Mouse (Mus musculus) left cerebral cortex, postnatal 25 days (tissue): ENCODE measurements at regions not wholly inside any gene's neighbourhood (a gene's known extent, or its start where the extent isn't known, plus 50 kb on each side); places are given as distances from the start of the nearest gene placed in this dataset.

Source experiments
- DNase-seq, 2 experiments: peaks; one replicate each; pipeline ENCODE4 v3.0.0; 2022; ENCODE audit warnings: low spot score in 2 of 2, mixed read lengths in 1 of 2
- intact Hi-C: fragments of 180-260 bp; cut with DNase I; formaldehyde crosslinking; loops from one replicate; pipeline ENCODE4 v1.15.1; 2025

DNA sequence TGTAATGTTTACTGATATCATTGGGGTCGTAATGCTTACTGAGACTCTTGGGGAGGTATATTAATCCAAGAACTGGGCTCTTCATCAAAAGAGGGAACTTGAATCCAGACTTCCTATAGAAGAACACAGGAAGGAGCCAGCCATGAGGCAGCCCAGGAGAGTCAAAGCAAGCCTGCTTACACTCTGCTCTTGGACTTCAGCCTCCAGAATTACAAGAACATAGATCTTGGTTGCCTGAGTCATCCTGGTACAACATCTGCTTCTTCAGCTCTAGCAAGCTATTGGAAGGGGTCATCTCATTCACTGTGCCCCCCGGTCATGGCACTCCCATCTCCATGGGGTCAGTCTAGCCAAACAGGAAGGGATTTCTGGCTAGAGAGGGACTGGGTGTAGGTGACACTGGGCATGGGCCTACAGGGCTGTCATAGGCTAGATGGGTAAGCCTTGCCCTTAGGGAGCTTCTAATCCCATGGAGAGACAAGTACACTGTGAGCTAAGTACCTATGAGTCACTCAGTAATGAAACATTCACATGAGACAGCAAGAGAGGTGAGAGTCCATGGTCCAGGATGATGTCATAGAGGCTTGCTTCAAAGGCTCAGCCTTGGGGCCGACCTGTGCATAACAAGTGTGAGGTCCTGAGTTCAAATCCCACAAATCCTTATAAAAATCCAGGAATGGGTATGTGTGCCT is 217.1 kb downstream of the 4933412E24Rik start:
- intact Hi-C loops = no loop called here
- no peak for DNase-seq

DNA sequence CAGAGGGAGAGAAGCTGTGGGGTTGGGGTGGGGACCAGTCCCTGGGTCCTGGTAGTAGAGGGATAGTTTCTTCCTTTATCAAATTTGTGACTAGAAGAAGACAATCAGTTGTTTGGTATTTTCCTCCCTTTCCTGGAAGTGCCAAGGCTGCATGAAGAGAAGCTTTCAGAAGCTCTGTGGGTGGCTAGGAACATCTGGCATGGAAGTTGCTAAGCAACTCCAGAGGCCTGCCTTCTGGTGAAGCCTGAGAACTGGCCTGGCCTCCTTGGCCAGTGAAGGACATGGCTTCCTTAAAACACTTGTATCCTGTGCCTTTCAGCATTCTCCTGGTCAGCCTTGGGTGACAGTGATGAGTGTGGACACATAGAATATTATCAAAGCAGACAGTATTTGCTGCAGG is 217.9 kb downstream of the 4933412E24Rik start:
- peak in 1 of 2 experiments; percentile 54 for DNase-seq
- intact Hi-C loops = no loop called here

DNA sequence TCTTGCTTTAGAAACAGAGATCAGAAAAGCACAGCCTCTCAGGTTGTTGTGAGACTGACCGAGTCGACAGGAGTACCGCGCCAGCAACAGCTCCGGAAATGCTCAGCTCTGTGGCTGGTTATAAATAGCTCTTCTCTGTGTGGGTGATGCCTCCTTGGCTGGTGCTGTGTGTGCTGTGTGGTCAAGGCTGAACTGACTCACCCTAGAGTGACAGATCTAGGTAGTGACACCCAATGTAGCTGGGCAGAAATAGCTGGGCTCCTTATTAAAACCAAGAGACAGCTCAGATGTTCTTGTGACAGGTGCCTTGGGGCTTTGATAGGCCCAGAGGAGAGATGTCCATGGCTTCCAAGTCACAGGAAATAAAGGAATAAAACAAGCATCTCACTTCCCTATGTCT is 220.7 kb downstream of the 4933412E24Rik start:
- DNase-seq = peak; percentile 46 to 79
- intact Hi-C loops = no loop called here

DNA sequence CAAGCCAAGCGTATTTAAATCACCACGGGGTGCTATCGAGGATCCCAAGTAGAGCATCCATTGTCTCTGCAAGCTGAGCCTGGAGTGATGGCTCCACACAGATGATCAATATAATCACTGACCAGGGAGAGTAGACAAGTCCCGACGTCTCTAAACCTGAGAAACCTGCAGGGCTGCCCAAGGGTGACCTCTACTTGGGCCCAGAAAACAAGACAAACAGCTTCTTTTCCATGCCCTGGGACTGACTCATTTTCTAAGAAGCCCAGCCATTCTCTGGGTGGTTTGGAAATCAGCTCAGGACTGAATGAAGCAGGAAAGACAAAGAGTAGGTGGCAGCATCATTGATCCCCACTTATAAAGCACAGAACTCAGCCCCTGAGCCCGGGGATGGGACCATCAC is 221.5 kb downstream of the 4933412E24Rik start:
- DNase-seq = no peak
- intact Hi-C loops = no loop called here

DNA sequence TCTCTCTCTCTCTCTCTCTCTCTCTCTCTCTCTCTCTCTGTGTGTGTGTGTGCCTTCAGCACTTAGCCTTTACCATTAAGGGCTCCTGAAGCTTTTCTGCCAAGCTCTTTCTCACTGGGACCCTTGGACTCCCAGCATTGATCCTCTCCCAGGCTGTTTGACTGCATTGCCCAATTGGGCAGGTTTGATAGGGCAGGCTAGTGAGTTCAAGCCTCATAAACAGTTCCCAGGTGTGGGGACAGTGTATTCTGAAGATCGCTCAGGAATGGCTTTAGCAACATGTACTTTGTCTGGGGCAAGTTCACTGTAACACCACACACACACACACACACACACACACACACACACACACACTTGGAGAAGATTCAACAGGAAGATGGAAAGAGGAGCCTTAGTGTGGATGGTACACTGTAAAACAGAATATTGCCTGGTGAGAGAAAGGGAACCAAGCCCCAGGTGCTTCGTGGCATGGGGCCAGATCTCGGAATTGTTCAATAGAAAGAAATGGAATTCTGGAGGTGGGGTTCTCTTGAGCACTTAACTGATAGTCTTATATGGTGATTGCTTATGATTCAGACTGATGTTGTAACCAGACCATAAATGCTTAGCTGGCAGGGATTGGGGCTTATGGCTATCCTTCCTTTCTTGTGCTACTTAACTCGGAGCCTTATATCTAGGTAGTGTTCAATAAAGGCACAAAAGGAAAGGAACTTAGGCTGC is 229.5 kb downstream of the 4933412E24Rik start:
- DNase-seq = no peak
- intact Hi-C loops = no loop called here

DNA sequence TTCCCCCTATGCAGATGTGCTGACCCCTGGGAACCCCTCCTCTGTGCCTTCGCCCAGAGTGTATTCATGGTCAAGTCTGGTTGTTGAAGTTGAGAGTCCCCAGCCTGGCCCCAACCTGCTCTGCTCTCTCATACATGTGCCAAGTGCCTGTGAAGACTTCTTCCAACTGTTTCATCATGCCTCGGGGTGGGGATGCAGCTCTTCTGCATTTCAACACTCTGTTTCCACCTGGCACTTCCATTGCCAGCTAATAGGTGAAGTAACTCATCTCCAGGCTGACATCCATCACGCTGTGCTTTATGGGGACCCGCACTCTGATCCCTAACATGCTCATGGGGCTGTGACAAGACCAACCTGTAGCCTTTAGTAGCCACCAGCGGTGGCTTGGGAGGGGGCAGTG is 230.4 kb downstream of the 4933412E24Rik start:
- intact Hi-C loops = no loop called here
- DNase-seq = no peak

DNA sequence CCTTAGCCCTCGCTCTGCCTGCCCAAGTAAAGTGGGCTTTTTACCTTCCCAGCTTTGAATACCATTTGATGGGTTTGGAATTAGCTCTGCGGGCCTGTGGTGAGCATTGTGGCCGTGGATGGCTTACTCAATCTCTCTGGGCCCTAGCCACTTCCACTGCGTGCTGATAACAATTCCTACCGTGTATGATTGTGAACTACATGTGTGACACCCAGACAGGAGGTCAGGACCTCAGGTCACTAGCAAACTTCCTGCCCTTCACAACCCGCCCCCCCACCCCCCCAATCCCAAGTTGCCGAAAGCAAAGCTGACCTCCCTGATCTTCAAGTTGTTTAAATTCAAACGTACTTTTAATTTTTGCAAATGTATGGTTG is 231.9 kb downstream of the 4933412E24Rik start:
- intact Hi-C loops = no loop called here
- no peak for DNase-seq

DNA sequence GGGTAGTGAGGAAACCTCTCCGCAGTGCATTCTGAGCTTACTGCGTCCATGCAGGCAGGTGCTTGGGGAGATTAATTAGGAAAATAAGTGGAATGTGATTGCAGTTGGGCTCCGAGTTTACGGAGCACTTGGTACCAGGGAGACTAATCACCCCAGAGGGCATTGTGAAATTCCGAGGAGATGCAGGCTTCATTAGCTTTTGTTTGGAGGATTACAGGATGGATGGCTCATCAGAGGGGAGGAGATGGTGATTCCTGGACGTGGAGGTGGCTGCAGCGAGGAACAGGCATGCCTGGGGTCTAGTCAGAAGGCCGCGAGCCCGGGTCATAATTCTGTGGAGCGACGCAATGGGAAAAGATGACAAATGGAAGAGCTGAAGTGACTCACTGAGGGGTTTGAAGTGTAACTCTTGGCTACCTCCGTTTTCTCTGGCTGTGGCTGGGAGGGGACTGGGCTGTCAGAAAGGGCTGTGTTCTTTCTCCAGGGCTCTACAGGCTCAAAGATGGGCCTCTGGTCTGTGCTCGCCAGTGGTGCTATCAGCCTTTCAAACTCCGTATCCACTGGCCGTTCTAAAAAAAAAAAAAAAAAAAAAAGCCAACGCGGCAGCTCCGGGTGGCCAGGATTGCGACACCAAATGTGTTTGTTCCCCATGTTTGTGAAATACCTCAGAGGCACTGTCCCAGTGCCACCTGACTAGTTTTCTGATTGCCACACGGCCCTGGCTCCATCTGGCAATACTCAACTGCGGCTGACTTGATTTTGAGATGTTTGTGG is 232.4 kb downstream of the 4933412E24Rik start:
- DNase-seq = no peak
- intact Hi-C loops = no loop called here

DNA sequence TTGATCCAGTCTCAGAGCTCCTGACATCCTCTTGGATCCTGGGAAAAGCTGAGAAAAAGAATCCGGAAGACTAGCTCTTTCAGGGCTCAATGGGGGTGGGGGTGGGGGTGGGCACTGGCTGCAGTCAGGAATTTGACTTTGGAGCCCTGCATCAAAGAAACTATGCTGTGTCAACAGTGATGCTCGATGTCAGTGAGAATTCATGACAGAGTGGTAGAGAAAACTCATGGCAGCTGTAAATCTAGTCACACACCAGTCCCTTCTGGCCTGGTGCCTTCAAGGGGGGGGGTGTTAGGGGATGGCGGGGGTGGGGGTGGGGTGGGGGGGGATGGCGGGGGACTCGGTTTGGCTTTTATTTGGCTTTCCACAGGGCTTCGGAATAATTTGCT is 233.0 kb downstream of the 4933412E24Rik start:
- intact Hi-C loops = no loop called here
- DNase-seq = no peak

DNA sequence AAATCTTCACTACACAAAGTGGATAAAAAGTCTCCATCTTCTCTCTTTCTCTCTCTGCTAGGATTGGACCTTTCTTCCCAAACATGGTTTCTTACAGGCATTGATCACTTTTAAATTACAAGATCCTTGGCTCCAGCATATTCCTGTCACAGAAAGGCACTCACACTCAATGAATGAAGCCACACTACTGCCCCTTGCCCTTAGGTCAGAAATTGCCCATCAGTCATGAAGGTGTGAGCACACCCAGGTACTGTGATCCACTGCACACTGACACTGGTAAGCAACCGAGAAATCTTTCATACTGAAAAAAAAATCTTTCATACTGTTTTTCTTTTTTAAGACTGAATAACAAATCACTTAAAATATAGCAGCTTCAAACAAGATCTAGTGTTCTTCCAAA is 235.9 kb downstream of the 4933412E24Rik start:
- no peak for DNase-seq
- intact Hi-C loops = no loop called here

DNA sequence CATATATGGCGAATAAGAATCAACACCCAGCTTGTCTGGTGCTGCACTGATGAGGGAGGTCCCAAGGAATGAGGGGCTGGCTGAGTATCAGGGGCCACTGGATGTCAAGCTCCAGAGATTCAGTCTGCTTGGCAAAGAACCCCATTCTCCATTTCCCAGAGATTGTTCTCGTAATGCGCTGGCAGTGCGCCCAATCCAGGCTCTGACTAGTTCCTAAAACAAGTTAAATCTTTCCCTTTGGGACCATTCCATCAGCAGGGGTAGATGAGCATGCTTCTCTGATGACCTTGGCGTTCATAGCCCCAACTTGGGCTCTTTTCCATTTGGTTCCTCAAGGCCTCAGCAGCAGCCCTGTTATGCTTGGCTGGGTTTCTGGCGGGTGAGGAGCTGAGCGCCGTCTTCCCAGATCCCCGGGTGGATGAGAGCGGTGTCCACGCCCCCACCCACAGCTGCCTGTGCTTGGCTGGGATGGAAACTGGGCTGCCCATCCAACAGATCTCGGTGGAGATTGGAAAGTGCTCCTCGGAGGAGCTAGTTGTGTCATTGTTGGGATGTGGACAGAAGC is 239.0 kb downstream of the 4933412E24Rik start:
- intact Hi-C loops = no loop called here

DNA sequence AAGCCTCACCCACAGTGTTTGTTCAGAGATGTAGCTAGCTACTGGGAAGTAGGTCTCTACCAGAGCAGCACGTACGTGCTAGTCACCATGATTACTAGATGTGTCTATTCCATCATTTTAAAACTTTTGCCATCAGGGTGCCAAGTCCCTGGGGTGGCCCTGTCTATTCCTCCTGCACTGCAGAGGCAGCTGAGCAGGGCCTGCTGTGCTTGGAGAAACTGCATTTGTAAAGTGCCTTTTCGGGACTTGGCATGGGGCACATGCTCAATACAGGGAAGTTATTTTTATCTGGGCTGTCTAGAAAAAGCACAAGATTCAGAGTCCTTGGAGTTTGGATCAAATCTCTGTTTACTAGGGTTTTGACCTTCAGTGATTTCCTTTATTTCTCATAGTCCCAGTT is 240.6 kb downstream of the 4933412E24Rik start:
- DNase-seq = peak in 1 of 2 experiments; percentile 50
- intact Hi-C loops = no loop called here

More for the DNA sequence above, 239.0 kb downstream of the 4933412E24Rik start:
- peak in 1 of 2 experiments; percentile 64 for DNase-seq

DNA sequence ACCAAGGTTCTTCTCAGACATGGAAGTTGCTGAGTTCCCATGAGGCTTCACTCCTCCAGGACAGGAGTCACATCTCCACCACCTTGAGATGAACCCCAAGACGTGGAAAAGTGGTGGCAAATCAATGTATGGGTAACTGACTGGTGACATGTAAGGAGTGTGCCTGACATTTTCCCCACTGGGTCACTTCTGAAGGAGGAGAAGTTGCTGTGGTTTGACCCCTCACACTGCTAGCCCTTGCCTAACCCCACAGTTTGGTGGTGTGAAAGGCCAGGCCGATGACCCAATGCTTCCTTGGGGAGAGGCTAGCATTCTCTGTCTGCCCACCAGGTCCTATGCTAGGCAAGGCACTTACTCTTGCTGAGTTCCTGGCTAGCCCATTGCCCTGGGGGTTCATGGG is 242.4 kb downstream of the 4933412E24Rik start:
- DNase-seq = no peak

DNA sequence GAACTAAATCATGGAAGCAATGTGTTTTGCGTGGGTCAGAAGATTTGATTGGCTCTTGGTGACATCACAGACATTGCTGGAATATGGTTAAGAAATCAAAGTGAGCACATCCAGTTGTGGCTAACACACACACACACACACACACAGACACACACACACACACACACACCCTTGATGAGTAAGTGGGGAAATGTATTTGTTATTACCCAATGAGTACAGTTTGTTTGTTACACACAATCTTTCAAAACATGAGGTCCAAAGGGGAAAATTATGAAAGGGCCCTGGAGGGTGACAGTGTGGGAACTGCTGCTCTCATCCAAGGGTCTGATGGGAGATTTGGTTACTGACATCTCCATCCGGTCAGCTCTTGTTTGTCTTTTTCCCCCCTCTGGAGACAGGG is 243.8 kb downstream of the 4933412E24Rik start:
- intact Hi-C loops = no loop called here
- DNase-seq = no peak

More for the DNA sequence above, 242.4 kb downstream of the 4933412E24Rik start:
- intact Hi-C loops = no loop called here

DNA sequence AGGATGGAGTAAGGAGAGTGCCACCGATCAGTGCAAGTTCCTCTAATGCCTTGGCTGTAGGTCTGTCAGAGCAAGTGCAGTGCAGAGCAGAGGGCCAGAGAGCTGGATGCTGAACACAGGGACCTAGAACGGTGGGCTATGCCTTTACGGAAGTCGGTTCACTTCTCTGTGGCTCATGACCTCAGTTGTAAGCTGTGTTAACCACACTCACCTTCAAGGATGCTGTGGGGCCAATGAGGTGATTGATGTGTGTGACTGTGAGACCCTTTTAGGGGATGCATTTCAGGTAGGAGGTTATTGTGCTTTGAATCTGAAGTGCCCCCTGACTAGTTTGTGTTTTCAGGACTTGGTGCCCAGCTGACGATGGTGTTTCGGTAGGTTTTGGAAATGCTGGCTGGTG is 254.4 kb downstream of the 4933412E24Rik start:
- DNase-seq = no peak
- intact Hi-C loops = no loop called here

DNA sequence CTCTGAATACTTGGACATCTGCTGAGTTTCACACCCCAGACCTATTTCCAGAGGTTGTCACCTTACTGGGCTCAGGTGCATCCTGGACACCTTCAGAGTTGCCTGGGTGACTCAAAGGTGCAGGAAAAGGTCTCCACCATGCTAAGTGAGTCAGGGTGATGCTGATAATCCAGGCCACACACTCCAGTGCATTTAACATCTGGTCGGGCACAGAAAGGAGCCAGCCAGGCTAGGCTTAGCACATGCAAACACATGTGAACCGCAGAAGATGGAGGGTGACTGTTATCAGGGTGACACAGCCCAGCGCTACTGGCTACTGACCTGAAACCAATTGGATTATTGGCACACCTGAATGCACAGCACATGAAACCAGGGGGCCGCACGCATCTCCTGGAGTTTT is 255.9 kb downstream of the 4933412E24Rik start:
- intact Hi-C loops = no loop called here
- no peak for DNase-seq

DNA sequence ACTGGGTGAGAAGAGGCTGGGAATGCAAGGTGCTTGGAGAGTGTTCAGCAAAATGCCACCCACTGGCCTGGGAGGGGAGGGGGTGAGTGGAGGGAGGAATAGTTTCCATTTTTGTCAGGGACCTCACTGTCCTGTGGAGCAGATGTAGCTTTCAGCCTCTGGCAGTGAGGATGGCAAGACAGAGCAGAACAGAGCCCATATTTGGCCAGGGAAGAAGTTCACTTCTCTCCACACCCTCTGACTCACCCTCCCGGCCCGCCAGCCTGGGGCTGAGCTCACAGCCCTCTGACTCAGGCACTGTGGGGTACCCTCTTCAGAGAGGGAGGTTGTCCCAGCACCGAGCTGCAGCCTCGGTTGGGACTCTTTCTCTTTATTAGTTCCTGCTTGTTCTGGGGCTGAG is 256.8 kb downstream of the 4933412E24Rik start:
- intact Hi-C loops = no loop called here

DNA sequence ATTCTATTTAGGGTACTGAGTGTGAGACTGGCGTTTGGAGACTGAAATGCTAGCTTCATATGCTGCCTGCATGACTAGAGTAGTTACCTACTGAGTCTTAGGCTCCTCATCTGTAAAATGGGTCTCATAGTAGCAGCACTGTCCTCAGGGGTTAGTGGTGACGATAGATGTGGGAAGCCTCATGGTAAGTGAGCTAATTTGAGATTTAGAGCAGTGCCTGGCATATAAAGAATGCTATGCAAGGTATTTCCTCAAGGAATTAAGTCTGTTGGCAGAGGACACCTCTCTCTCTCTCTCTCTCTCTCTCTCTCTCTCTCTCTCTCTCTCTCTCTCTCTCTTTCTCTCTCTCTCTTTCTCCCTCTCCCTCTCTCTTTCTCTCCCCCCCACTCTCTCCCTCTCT is 257.4 kb downstream of the 4933412E24Rik start:
- DNase-seq = no peak
- intact Hi-C loops = no loop called here

More for the DNA sequence above, 256.8 kb downstream of the 4933412E24Rik start:
- no peak for DNase-seq

DNA sequence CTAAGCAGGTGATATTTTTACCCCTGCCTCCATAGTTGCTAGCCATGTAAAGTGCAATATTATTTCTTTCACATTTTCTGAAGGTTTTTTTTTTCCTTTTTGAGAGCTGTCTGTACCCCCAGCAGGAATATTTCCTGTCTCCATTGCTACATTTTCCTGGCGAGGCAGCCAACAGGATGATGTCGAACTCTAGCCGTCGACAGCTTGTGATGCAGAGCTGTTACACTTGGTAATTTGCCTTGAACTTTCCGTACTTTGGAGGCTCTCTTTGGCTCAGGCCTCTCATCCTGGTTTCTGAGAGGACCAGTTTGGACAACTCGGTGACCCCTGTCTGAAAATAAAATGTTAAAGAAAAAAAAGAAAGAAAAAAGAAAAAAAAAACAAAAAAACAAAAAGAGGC is 260.3 kb downstream of the 4933412E24Rik start:
- intact Hi-C loops = no loop called here
- DNase-seq = no peak

DNA sequence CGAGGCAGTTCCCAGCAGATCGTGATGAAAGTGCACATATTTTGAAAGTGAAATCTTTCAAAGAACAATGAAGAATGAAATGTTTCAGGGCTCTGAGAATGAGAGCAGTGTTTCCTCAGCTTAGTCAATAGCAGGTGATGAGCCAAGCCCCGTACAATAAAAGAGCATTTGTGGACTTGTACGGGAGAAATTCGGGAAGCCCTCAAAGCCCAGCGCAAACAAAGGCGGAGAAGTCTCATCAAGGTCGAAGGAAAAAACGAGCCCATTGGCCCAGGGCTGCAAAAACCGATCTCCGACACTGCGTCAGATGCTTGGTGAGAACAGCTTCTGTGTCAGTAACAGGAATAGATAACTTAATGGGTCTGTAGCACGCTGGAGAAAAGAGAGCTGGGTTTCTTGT is 261.5 kb downstream of the 4933412E24Rik start:
- intact Hi-C loops = no loop called here
- DNase-seq = no peak
